Mouse (Mus musculus) lung, embryonic 15.5 days (tissue): ENCODE measurements around the gene Klf2. TPM values are rescaled to one million over a fixed set of nuclear protein-coding genes. Genes with fewer than 3 reads are reported as not detected.
A peak's percentile ranks its signal among the peaks of the same experiment; 100 is the strongest.

Source experiments
- ATAC-seq: fragments of 200-750 bp; cut with Nextera tagmentation; 2 replicates; pipeline ENCODE4 v1.8.0; 2017; ENCODE audit warnings: moderate number of reproducible peaks, borderline replicate concordance; ENCODE audit not compliant: low FRiP score, low TSS enrichment; ENCODE audit errors: extremely low read depth
- H3K27ac ChIP-seq: fragments of 300-500 bp; sonication (generic); 2 replicates; pipeline ENCODE4 v1.5.1; 2015; ENCODE audit warnings: moderate library complexity, mild to moderate bottlenecking, inconsistent platforms
- H3K27me3 ChIP-seq: fragments of 300-500 bp; sonication (generic); 2 replicates; pipeline ENCODE4 v1.6.1; 2015; ENCODE audit warnings: inconsistent platforms
- H3K36me3 ChIP-seq: fragments of 300-500 bp; sonication (generic); 2 replicates; pipeline ENCODE4 v1.6.1; 2015; ENCODE audit warnings: inconsistent platforms
- H3K4me1 ChIP-seq: fragments of 300-500 bp; sonication (generic); 2 replicates; pipeline ENCODE4 v1.6.1; 2015; ENCODE audit warnings: inconsistent platforms
- H3K4me2 ChIP-seq: fragments of 300-500 bp; sonication (generic); 2 replicates; pipeline ENCODE4 v1.6.1; 2015; ENCODE audit warnings: inconsistent platforms, mild to moderate bottlenecking, moderate library complexity
- H3K4me3 ChIP-seq: fragments of 300-500 bp; sonication (generic); 2 replicates; pipeline ENCODE4 v1.5.1; 2015; ENCODE audit warnings: mild to moderate bottlenecking, inconsistent platforms
- H3K9ac ChIP-seq: fragments of 300-500 bp; sonication (generic); 2 replicates; pipeline ENCODE4 v1.6.1; 2015; ENCODE audit warnings: inconsistent platforms
- H3K9me3 ChIP-seq: fragments of 300-500 bp; sonication (generic); 2 replicates; pipeline ENCODE4 v1.6.1; 2016; ENCODE audit warnings: inconsistent platforms
- WGBS: fragments of 180-500 bp; shearing (Covaris S2); methylation state at CpG from one replicate; pipeline ENCODE4 v1.1.7; 2015; 5-methylcytosine and 5-hydroxymethylcytosine counted together
- polyA plus RNA-seq: library from polyadenylated mRNA; unstranded; fragments of >200 nt; fragmentation: Nextera tagmentation; extraction: Ambion mirVana; gene quantifications from 2 replicates; pipeline ENCODE4 v1.2.1, GENCODE M21; 2015

Klf2 gene
- polyA plus RNA-seq, 1 experiment from 2014 or later, result 14.0 TPM

DNA sequence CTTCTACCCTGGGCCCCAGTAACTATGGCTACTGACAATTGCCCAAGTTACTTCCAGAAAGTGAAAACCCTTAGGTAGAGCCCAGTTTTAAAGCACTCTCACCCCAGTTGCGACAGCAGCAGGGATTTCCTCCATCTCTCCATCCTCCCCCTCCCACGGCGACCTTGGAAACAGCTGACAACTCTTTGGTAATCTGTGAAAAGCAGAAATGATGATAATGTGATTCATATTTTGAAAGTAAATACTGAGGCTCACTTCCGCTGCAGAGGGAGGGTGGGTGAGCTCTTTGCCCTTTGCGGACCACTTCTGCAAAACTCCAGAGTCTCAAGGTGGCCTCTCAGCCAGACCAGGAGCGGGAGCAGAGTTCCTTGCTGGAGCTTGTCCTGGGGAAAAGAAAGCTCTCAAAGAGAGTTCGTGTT, 3.6 kb downstream of the Klf2 start:
- ATAC-seq, result no peak
- H3K36me3 ChIP-seq, result no peaks in the 10 kb centered on the region
- no peaks in the 10 kb centered on the region for H3K9me3 ChIP-seq
- peaks cover 31% of the 10 kb centered on the region for H3K27me3 ChIP-seq
- no peak overlapping the region for H3K9ac ChIP-seq
- no peak overlapping the region for H3K4me3 ChIP-seq
- H3K4me2 ChIP-seq, result peak overlapping the region; percentile 97; the same call in 1 of the 2 replicates
- H3K4me1 ChIP-seq, result peaks cover 24% of the 10 kb centered on the region
- no peak overlapping the region for H3K27ac ChIP-seq
- 50% methylated on average over 7 of the region's 7 CpGs for WGBS

DNA sequence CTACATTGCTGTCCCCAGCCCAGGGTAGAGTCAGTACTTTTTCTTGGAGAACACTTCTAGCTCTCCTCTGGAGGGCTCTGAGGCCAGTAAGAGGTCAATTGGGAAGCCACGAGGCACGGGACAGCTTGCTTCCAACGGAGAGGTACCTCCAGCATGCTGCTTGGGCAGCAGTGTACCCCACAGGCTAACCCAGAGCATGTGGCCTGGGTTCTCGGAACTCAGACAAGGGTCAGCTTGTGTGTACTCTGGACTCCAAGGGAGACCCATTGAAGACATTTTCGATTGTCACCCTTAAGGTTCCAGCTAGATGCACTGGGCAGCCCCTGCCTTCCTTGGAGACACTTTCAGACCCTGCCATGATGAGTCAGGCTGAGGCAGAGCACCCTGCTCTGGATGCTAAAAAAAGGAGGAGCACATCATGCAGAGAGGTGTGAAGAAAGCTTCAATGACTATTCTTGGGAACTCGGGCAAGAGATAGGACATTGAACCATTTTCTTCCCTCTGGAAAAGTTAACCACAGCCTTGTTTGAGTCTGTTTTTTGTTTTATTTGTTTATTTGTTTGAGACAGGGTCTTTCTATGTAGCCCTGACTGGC, 4.4 kb downstream of the Klf2 start:
- whole genome bisulfite sequencing, result 50% methylated on average over 6 of the region's 6 CpGs
- Histone ChIP-seq H3K9ac (no peak overlapping the region), H3K27me3 (peaks cover 31% of the 10 kb centered on the region), H3K4me3 (no peak overlapping the region), H3K4me1 (peaks cover 24% of the 10 kb centered on the region), H3K4me2 (no peak overlapping the region), H3K27ac (no peak overlapping the region), H3K36me3 (no peaks in the 10 kb centered on the region), H3K9me3 (no peaks in the 10 kb centered on the region)
- no peak for ATAC-seq

DNA sequence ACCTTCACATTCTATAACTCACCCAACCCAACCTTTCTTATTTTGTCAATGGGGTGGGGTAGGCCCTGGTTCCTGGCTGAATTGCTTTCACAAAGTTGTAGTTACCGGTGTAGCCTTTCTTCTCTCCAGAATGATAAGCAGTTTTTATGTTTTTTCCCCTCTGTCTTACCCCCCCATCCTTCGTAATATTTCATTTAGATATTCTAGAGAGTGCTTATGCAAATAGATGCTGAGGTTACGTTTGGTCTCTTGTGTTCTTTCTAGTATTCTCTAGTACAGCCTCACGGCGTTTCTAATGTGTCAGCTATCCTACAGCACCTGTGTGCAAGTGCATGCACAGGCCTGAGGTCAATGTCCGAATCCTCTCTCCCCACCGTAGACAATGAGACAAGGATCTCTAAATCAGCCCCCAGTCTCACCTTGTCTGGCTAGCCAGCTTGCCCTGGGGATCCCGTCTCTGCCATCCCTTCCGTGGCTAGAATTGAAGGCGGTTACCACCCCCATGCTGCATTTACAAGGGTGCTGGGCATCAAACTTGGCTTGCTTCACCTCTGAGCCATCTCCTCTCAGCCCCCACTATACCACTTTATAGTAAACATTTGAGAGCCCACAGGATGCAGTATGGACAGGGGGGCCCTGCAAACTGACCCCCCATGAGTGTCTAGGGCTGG, 5.3 kb downstream of the Klf2 start:
- Histone ChIP-seq H3K4me2 (no peak overlapping the region), H3K9me3 (no peaks in the 10 kb centered on the region), H3K36me3 (no peaks in the 10 kb centered on the region), H3K4me3 (no peak overlapping the region), H3K27ac (no peak overlapping the region), H3K9ac (no peak overlapping the region), H3K4me1 (peaks cover 23% of the 10 kb centered on the region), H3K27me3 (peaks cover 28% of the 10 kb centered on the region)
- WGBS, result 75% methylated on average over 10 of the region's 10 CpGs
- ATAC-seq, result no peak

DNA sequence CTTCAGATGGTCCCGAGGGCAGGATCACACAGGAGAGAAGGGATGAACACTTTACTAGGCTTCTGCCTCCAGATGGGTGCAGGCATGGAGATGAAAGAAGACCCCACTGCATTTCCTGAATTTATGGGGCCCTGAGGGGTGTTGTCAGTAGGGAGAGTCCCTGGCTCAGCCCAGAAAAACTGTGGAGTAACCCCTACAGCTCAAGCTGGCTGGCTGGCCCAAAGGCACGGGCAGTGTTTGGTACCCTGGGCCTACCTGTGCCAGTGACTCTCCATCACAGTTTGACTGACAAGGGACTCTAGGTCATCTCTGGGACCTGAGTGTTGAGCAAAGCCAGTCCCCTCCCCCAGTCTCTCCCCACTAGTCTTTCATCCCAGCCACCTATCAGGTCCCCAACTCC, 5.9 kb downstream of the Klf2 start:
- H3K27ac ChIP-seq, result no peak overlapping the region
- WGBS, result 64% methylated on average over 2 of the region's 2 CpGs
- H3K4me3 ChIP-seq, result no peak overlapping the region
- peaks cover 18% of the 10 kb centered on the region for H3K4me1 ChIP-seq
- H3K9me3 ChIP-seq, result no peaks in the 10 kb centered on the region
- H3K36me3 ChIP-seq, result no peaks in the 10 kb centered on the region
- no peak overlapping the region for H3K4me2 ChIP-seq
- peaks cover 22% of the 10 kb centered on the region for H3K27me3 ChIP-seq
- ATAC-seq, result no peak
- H3K9ac ChIP-seq, result no peak overlapping the region

DNA sequence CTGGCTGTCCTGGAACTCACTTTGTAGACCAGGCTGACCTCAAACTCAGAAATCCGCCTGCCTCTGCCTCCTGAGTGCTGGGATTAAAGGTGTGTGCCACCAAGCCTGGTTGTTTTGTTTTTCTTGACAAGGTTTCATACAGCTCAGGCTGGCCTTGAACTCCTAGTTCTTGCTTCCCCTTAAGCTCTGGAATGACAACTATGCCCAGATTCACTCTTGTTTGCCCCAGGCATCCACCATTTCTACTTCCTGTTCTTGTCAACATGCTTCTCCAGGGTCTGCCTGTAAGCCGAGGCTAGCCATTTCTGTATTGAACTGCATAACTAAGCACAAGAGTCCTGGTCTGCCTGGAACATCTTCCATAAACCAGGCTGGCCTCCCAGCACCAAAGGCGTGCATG, 10.3 kb downstream of the Klf2 start:
- H3K27me3 ChIP-seq, result no peaks in the 10 kb centered on the region
- H3K9ac ChIP-seq, result no peak overlapping the region
- H3K4me1 ChIP-seq, result no peaks in the 10 kb centered on the region
- H3K4me3 ChIP-seq, result no peak overlapping the region
- WGBS, result 75% methylated on average over 3 of the region's 3 CpGs
- no peak overlapping the region for H3K27ac ChIP-seq
- no peak for ATAC-seq
- no peaks in the 10 kb centered on the region for H3K36me3 ChIP-seq
- H3K9me3 ChIP-seq, result no peaks in the 10 kb centered on the region
- H3K4me2 ChIP-seq, result no peak overlapping the region

DNA sequence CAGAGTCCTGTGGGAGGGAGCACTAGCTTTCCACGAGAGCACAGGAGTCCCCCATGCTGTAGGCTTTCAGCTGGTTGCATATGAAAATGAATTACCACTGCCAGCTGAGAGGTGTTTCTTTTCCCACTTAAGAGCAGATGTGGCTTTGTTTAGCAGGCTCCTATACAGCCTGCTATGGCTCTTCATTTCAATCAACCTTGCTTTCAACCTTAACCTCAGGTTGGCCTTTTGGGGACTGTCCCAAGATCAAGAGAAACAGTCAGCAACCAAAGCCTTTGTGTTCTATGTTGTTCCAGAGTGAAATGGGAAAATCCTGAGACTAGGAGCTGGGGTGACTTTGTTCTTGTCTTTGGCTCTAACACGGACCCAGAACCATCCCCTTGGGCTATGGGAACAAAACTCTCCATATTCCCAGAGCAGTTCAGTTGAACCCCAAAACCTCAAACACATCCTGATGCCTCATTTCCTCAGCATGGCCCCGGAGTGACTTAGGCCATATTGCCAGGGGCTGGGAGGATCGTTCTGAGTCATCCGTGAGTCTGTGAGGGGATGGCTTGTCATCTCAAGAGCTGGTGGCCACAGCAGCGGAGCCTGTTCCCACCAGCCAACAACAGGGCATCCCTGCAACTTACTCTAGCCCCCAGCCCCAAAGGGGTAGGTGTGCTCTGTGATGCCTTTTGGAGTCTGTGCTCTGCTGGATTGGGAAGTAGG, 12.1 kb downstream of the Klf2 start:
- Histone ChIP-seq H3K27me3 (no peaks in the 10 kb centered on the region), H3K9ac (no peak overlapping the region), H3K4me1 (no peaks in the 10 kb centered on the region), H3K27ac (no peak overlapping the region), H3K4me3 (no peak overlapping the region), H3K36me3 (no peaks in the 10 kb centered on the region), H3K9me3 (no peaks in the 10 kb centered on the region), H3K4me2 (no peak overlapping the region)
- WGBS, result 71% methylated on average over 6 of the region's 6 CpGs
- no peak for ATAC-seq

DNA sequence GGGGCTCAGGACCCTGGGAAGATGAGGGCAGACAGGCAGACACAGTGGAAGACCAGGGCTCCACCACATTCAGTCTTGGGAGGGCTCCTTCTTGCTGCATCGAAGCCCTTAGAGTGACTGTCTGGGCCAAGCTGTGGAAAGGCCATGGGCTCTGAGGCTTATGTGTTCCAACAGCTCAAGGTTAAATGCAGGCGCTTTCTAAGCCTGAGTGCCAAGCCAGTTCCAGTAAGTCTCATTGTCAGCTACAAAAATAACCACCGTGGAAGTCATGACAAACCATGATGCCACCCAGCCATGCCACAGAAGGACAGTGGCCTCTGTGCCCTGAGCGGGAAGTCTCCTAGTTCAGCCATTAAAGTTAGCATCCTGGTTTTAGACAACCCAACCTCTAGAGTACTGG, 12.8 kb downstream of the Klf2 start:
- H3K4me2 ChIP-seq, result no peak overlapping the region
- H3K27me3 ChIP-seq, result no peaks in the 10 kb centered on the region
- no peak overlapping the region for H3K9ac ChIP-seq
- no peaks in the 10 kb centered on the region for H3K4me1 ChIP-seq
- 83% methylated on average over 4 of the region's 4 CpGs for WGBS
- ATAC-seq, result no peak
- no peaks in the 10 kb centered on the region for H3K9me3 ChIP-seq
- no peak overlapping the region for H3K27ac ChIP-seq
- H3K36me3 ChIP-seq, result no peaks in the 10 kb centered on the region
- no peak overlapping the region for H3K4me3 ChIP-seq

DNA sequence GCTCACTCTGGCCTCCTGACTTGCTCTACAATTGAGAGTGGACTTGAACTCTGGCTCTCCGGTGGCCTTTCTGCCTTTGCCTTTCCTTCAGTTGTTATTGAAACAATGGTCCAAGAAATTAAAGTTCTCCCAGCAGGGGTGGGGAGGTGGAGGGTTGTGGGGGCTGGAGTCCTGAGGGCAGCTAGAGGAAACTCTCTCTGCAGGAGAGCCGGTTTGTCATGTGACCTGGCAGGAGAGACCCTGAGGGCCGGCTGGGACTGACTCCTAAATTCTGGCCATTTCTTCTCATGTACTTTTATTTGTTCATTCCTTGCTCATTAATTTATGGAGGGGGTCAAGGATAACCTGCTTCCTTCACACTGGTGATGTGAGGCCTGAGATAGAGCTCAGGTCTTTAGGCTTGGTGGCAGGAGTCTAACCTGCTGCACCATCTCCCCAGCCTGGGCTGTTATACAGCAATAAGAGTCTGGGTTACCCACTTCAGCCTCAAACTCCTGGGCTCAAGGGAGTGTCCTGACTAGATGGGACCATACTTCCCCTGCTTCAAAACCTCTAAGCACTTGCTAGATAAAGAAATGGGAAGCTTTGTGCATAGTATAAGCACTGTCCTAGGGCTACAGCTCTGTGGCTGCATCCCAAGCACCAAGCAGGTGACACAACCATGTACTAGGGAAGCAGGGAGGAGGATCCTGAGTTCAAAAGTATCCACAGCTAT, 14.8 kb downstream of the Klf2 start:
- Histone ChIP-seq H3K4me1 (no peaks in the 10 kb centered on the region), H3K9me3 (no peaks in the 10 kb centered on the region), H3K27me3 (no peaks in the 10 kb centered on the region), H3K9ac (no peak overlapping the region), H3K27ac (no peak overlapping the region), H3K4me2 (no peak overlapping the region), H3K4me3 (no peak overlapping the region), H3K36me3 (peaks cover 10% of the 10 kb centered on the region; the same call in 1 of the 2 replicates)
- ATAC-seq, result no peak
- WGBS, result 38% methylated on average over 3 of the region's 3 CpGs

DNA sequence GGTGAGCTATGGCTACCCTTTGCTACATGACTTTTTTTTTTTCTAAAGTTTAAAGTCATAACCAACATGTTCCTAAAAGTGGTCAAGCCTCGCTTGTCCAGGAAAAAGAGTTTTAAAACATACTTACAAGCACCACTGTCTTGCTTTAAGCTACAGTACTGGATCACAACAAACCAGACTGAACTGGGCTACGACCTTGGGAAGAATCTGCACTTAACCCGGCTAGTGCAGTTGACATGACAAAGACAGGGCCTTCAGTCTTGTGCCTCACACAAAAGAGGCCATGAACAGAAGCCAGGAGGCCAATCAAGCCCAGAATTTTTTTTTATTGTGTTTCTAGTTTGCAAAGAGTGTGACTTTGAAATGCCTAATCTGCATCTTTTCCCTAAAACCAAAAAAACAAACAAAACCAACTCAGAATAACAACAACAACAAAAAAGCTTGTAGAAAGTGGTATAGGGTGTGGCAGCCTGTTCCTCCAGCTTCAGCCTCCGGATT, 15.4 kb downstream of the Klf2 start:
- no peak overlapping the region for H3K27ac ChIP-seq
- H3K36me3 ChIP-seq, result peaks cover 16% of the 10 kb centered on the region; the same call in 1 of the 2 replicates
- H3K9ac ChIP-seq, result no peak overlapping the region
- no peaks in the 10 kb centered on the region for H3K4me1 ChIP-seq
- H3K9me3 ChIP-seq, result no peaks in the 10 kb centered on the region
- H3K27me3 ChIP-seq, result no peaks in the 10 kb centered on the region
- 75% methylated on average over 4 of the region's 4 CpGs for WGBS
- H3K4me2 ChIP-seq, result no peak overlapping the region
- no peak for ATAC-seq
- H3K4me3 ChIP-seq, result no peak overlapping the region

DNA sequence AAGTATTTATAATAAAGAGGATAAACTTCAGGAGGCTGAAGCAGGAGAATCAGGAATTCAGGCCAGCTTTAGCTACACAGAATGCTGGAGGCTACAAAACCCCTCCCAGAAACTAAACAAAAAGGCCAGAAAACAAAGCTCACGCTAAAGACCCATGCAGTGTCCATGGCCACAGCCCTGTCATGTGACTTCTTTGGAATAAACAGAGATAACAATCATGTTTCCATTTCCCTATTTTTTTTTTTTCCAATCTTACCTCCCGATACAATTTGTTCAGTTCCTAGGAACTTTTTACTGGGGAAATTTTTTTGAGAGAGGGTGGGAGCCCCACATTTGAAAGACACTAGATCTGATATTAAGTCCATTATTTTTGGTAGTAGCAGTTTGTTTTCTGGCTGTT, 17.4 kb downstream of the Klf2 start:
- Histone ChIP-seq H3K4me3 (no peak overlapping the region), H3K36me3 (peaks cover 34% of the 10 kb centered on the region; the same call in 1 of the 2 replicates), H3K4me2 (no peak overlapping the region), H3K4me1 (no peaks in the 10 kb centered on the region), H3K27ac (no peak overlapping the region), H3K9me3 (no peaks in the 10 kb centered on the region), H3K9ac (no peak overlapping the region), H3K27me3 (no peaks in the 10 kb centered on the region)
- 66% methylated on average over 2 of the region's 2 CpGs for WGBS
- ATAC-seq, result no peak

DNA sequence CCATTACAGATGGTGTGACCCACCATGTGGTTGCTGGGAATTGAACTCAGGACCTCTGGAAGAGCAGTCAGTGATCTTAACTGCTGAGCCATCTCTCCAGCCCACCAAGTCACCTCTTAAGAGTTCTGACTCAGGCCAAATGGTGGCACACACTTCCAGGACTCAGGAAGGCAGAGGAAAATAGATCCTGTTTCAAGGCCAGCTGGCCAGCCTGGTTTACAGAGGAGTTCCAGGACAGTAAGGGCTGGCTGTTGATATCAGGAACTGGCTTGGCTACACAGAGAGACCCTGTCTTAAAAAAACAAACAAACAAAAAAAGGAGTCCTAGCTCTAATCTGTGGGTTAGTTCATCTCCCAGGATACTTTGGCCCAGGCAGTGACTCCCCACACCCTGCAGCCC, 18.2 kb downstream of the Klf2 start:
- Histone ChIP-seq H3K9me3 (no peaks in the 10 kb centered on the region), H3K27ac (no peak overlapping the region), H3K36me3 (peaks cover 36% of the 10 kb centered on the region; the same call in 1 of the 2 replicates)

More for the DNA sequence above, 18.2 kb downstream of the Klf2 start:
- no peak overlapping the region for H3K9ac ChIP-seq
- ATAC-seq, result no peak
- no peak overlapping the region for H3K4me2 ChIP-seq
- H3K4me3 ChIP-seq, result no peak overlapping the region
- no peaks in the 10 kb centered on the region for H3K27me3 ChIP-seq
- no peaks in the 10 kb centered on the region for H3K4me1 ChIP-seq
